Mouse (Mus musculus): Measurements from ENCODE around the gene Fut8. TPM values are rescaled to one million over a fixed set of nuclear protein-coding genes. Genes with fewer than 3 reads are reported as not detected.

The Fut8 gene
- polyA plus RNA-seq, 1 experiment from 2014 or later = 32.4 TPM

DNA sequence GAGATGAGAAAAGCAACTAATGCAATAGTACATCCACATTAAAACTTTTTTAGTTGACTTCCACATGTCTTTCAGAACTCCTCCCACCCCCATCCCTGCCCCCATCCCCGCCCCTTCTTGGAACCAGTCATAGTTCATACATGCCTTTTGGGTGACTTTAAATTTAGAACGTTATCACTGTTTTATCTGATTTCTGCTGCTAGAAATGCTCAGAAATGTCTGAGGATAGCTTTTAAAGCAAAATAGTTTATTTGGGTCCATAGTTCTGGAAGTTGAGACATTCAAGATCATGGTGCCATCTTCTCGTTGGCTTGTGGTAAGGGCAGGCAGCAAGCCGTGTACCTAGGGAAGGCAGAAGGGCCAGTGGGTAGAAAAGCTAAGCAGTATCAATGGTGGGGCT lies 34.8 kb upstream of the Fut8 start:
- no peaks in the 10 kb centered on the region for H3K9me3 ChIP-seq
- no peaks in the 10 kb centered on the region for H3K36me3 ChIP-seq
- ATAC-seq (ENCODE audit: insufficient number of reproducible peaks, insufficient read depth, low FRiP score, low TSS enrichment) = no peak
- no peak overlapping the region for H3K4me2 ChIP-seq (replicated peaks)
- H3K9ac ChIP-seq = no peak overlapping the region
- no peaks in the 10 kb centered on the region for H3K27me3 ChIP-seq
- H3K27ac ChIP-seq = no peak overlapping the region
- H3K4me1 ChIP-seq = no peaks in the 10 kb centered on the region
- WGBS = 86% methylated on average over 4 of the region's 4 CpGs
- no peak overlapping the region for H3K4me3 ChIP-seq

DNA sequence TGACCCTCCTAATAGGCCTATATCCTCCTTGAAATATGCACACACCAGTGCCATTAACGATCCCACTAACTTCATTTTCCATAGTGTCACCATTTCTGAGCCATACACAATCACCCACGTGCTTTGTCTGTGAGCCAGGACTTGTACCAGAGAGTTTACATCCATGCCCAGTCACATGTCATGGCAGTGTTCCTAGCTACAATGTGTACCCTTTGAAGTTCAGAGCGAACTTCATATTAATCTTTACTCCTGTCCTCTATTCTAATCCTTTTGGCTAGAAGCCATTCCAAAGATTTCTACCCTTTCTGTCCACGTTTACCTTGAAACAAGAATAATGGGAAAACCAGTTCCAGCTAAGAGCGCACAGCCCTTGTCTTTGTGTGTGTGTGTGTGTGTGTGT lies 31.1 kb upstream of the Fut8 start:
- no peak overlapping the region for H3K9ac ChIP-seq
- H3K27ac ChIP-seq = no peak overlapping the region
- H3K4me2 ChIP-seq (replicated peaks) = no peak overlapping the region
- no peak for ATAC-seq (ENCODE audit: insufficient number of reproducible peaks, insufficient read depth, low FRiP score, low TSS enrichment)
- no peaks in the 10 kb centered on the region for H3K27me3 ChIP-seq
- no peaks in the 10 kb centered on the region for H3K36me3 ChIP-seq
- no peaks in the 10 kb centered on the region for H3K9me3 ChIP-seq
- WGBS = 85% methylated on average over 5 of the region's 5 CpGs
- H3K4me1 ChIP-seq = no peaks in the 10 kb centered on the region
- no peak overlapping the region for H3K4me3 ChIP-seq

DNA sequence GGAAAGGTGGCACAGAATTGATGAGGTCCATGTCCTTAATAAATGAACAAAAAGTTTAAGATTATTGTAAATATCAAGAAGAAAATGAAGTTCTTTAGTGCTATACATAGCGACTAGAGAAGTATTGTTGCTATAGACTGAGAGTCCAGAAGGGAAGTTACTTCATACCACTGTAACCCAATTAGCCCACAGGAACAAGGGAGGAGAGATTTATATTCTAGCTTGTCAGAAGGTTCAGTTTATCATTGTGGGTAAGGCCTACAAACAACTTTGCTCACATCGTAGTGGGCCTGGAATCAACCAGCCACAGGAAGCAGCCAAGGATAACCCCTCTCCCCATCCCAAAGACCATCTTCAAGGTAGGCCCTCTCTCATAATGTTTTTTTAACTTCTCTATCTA lies 29.9 kb upstream of the Fut8 start:
- ATAC-seq (ENCODE audit: insufficient number of reproducible peaks, insufficient read depth, low FRiP score, low TSS enrichment) = no peak
- Histone ChIP-seq H3K27me3 (no peaks in the 10 kb centered on the region), H3K4me2 (replicated peaks) (no peak overlapping the region), H3K36me3 (no peaks in the 10 kb centered on the region), H3K27ac (no peak overlapping the region), H3K4me3 (no peak overlapping the region), H3K4me1 (no peaks in the 10 kb centered on the region), H3K9ac (no peak overlapping the region), H3K9me3 (no peaks in the 10 kb centered on the region)
- 96% methylated on average over 2 of the region's 2 CpGs for WGBS

DNA sequence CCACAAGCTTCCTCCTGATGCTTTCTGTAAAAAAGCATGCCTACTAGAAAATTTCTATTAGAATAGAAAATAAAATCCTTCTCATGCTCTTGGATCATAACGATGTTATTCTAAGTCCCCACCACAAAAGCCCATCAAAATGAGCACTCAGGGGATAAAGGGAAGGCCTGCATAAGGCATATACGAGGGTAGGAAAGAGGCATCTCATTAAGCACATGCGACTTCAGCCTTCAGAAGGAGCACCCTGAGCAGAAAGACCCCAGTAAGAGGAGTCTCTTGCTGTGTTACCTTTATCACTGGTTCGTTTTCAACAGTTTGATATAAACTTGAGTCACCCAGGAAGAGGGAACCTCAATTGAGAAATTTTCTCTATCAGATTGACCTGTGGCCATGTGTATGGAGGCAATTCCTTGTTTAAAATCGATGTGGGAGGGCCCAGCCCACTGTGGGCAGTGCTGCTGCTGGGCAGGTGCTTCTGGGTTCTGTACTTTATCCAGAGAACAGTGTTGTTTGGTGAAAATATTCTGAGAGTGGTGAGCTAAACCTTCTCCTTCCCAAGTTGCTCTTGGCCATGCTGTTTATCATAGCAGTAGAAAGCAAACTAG lies 29.2 kb upstream of the Fut8 start:
- Histone ChIP-seq H3K4me2 (replicated peaks) (no peak overlapping the region), H3K36me3 (no peaks in the 10 kb centered on the region), H3K9ac (no peak overlapping the region), H3K4me1 (no peaks in the 10 kb centered on the region), H3K27me3 (no peaks in the 10 kb centered on the region), H3K4me3 (no peak overlapping the region), H3K27ac (no peak overlapping the region), H3K9me3 (no peaks in the 10 kb centered on the region)
- WGBS = 74% methylated on average over 5 of the region's 5 CpGs
- ATAC-seq (ENCODE audit: insufficient number of reproducible peaks, insufficient read depth, low FRiP score, low TSS enrichment) = no peak

DNA sequence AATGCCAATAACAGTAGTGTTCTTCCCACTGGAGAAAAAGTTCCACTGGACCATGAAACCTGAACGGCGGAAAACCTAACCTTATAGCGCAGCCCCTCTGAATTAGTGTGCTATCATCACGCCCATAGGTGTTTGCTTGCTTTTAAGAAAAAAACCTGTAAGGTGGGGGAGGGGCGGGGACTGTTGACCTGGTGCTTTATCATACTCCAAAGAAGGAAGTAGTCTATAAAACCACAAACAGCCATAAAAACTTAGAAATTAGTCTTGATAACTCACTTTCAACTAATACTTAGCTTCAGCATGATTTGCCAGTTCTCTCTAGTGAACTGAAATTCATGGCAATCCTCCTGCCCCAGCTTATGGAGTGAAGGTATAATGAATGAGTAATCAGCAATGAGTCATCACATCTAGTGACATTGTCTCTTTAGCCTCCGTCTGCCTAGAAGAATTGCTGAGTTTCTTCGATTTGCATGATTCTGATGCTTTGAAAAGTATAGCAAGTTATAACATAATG lies 26.2 kb upstream of the Fut8 start:
- 84% methylated on average over 7 of the region's 7 CpGs for WGBS
- Histone ChIP-seq H3K4me1 (no peaks in the 10 kb centered on the region), H3K27me3 (no peaks in the 10 kb centered on the region), H3K9me3 (no peaks in the 10 kb centered on the region), H3K4me3 (no peak overlapping the region), H3K9ac (no peak overlapping the region), H3K27ac (no peak overlapping the region), H3K36me3 (no peaks in the 10 kb centered on the region), H3K4me2 (replicated peaks) (no peak overlapping the region)
- no peak for ATAC-seq (ENCODE audit: insufficient number of reproducible peaks, insufficient read depth, low FRiP score, low TSS enrichment)

DNA sequence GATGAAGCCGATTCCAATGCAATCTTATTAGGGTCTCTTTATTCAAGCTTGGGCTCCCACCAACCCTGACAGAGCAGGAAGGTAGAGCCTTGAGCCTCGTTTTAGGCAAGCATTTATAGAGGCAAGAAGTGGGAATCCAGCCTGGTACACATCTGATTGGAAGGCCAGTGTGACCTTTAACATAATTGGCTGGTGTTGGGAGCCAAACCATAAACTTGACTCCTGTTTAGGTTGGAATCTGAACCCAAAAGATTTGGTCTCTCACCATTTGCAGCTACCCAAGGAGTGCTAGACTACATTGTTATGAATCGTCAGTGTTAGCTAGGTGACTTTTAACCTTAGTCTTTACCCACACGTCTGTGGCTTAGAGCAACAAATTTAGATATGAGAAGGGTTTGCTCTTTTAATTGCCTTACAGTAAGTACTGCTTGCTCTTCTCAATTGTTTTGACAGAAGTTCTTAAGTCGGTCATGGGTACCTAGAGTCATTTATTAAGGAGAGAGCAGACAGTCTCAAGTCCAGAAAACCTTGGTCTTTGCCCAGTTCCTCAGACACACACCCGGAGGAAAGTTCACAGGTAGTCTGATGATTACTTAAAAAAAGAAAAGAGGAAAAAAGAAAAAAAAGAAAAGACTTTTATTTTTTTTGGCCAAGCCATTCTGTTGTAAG lies 23.9 kb upstream of the Fut8 start:
- Histone ChIP-seq H3K27ac (no peak overlapping the region), H3K4me1 (no peaks in the 10 kb centered on the region), H3K36me3 (no peaks in the 10 kb centered on the region), H3K9ac (no peak overlapping the region), H3K4me2 (replicated peaks) (no peak overlapping the region), H3K27me3 (no peaks in the 10 kb centered on the region), H3K4me3 (no peak overlapping the region), H3K9me3 (no peaks in the 10 kb centered on the region)
- no peak for ATAC-seq (ENCODE audit: insufficient number of reproducible peaks, insufficient read depth, low FRiP score, low TSS enrichment)
- WGBS = 73% methylated on average over 6 of the region's 6 CpGs

DNA sequence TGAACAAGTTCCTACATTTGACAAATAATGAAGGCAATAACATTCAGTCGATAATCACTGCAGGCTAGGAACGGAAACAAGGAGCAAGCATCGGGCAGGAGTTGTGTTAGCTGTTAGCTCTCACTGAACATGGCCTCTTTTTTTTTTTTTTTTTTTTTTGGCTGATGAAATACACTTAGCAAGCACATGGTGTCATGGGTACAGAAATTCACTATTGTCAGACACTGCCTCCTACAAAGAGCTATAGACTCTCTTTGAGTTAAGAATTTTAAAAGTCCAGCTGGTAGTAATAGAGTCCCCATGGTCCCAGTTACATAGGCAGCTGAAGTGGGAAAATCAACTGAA lies 23.4 kb upstream of the Fut8 start:
- ATAC-seq (ENCODE audit: insufficient number of reproducible peaks, insufficient read depth, low FRiP score, low TSS enrichment) = no peak
- WGBS = 83% methylated on average over 3 of the region's 3 CpGs

DNA sequence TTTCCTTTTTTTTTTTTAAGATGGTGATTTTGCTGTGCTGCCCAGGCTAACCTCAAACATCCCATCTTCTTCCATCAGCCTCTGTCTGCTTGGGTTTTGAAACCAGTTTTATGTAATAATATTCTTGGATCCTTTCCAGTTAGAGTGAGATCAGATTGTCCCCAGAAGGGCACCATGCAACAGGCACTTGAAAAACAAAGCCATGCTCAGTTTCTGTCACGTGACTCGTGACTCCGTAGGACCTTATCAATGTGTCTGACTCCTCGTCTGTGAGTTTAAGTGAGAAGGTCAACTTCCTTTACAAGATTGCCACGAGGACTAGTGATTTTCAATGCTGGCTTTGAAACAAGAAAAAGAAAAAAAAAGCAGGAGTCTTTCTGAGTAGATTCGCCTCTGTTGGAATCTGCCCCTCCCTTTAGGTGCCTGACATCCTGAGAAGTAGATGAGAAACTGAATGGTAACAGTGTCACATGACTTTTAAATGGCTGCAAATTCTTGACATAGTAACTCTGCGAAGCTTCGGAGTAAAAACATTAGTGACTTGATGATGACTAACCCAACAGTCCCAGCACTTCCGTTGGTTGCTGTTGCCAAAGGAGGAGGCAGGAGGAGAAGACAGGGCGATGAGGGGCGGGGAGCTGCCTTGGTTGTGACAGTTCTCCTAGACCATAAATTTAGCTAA lies 21.3 kb upstream of the Fut8 start:
- Histone ChIP-seq H3K36me3 (no peaks in the 10 kb centered on the region), H3K4me3 (no peak overlapping the region), H3K4me2 (replicated peaks) (no peak overlapping the region), H3K4me1 (no peaks in the 10 kb centered on the region), H3K9me3 (no peaks in the 10 kb centered on the region), H3K9ac (no peak overlapping the region), H3K27me3 (no peaks in the 10 kb centered on the region), H3K27ac (no peak overlapping the region)
- 72% methylated on average over 11 of the region's 11 CpGs for WGBS
- ATAC-seq (ENCODE audit: insufficient number of reproducible peaks, insufficient read depth, low FRiP score, low TSS enrichment) = no peak

More for the DNA sequence above, 23.4 kb upstream of the Fut8 start:
- H3K4me3 ChIP-seq = no peak overlapping the region
- no peaks in the 10 kb centered on the region for H3K27me3 ChIP-seq
- no peaks in the 10 kb centered on the region for H3K9me3 ChIP-seq
- no peaks in the 10 kb centered on the region for H3K36me3 ChIP-seq
- no peak overlapping the region for H3K27ac ChIP-seq
- H3K4me1 ChIP-seq = no peaks in the 10 kb centered on the region
- no peak overlapping the region for H3K4me2 ChIP-seq (replicated peaks)
- no peak overlapping the region for H3K9ac ChIP-seq

DNA sequence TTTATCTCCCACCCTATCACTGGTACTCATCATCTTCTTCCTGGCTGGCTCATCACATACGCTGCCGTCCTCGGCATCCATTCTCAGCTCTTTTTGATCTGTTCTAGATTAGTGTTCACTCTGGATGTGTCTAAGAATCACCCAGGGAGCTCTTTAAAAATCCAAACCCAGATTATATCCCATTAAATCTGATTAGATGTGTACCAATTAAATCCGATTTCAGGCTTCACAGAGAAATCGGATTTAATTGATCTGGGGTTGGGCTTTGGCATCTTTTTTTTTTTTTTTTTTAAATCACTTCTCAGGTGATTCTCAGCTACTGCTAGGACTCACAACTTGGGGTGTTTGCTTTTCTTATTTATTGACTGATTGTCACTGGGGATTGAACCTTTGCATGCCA lies 17.3 kb upstream of the Fut8 start:
- Histone ChIP-seq H3K27ac (no peak overlapping the region), H3K4me3 (no peak overlapping the region), H3K9me3 (no peaks in the 10 kb centered on the region), H3K9ac (no peak overlapping the region), H3K4me2 (replicated peaks) (no peak overlapping the region), H3K4me1 (no peaks in the 10 kb centered on the region), H3K27me3 (no peaks in the 10 kb centered on the region), H3K36me3 (no peaks in the 10 kb centered on the region)
- no peak for ATAC-seq (ENCODE audit: insufficient number of reproducible peaks, insufficient read depth, low FRiP score, low TSS enrichment)
- 68% methylated on average over 5 of the region's 5 CpGs for WGBS

DNA sequence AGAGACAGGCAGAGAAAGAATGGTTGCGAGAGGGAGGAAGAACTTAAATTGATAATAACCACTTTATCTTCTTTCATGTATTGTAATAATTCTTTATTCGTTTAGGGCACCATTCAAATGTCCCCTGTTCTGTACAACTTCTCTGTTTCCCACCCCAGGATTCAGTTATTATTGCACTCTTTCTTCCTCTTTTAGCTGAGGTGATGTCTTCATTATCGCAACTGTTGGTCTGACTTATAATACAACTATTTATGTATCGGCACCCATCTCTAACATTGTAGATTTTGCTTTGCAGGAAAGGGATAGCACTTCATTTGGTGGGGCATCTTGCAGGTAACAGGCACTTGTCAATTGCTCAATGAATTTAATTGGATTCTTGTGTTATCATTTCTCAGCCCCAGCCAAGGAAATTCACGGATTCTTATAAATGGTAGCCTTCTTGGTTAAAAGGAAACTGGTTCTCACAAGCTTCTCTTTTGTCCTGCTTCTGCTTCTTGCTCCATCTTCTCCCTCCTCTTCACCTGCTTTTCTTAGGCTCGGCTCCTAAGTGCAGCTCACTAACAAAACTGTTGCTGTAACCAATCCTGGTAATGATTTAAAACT lies 15.6 kb upstream of the Fut8 start:
- WGBS = 86% methylated on average over 6 of the region's 6 CpGs
- no peak overlapping the region for H3K9ac ChIP-seq
- no peaks in the 10 kb centered on the region for H3K4me1 ChIP-seq
- no peak for ATAC-seq (ENCODE audit: insufficient number of reproducible peaks, insufficient read depth, low FRiP score, low TSS enrichment)
- no peak overlapping the region for H3K4me3 ChIP-seq
- no peak overlapping the region for H3K4me2 ChIP-seq (replicated peaks)
- H3K36me3 ChIP-seq = no peaks in the 10 kb centered on the region
- H3K9me3 ChIP-seq = no peaks in the 10 kb centered on the region
- H3K27ac ChIP-seq = no peak overlapping the region
- no peaks in the 10 kb centered on the region for H3K27me3 ChIP-seq

DNA sequence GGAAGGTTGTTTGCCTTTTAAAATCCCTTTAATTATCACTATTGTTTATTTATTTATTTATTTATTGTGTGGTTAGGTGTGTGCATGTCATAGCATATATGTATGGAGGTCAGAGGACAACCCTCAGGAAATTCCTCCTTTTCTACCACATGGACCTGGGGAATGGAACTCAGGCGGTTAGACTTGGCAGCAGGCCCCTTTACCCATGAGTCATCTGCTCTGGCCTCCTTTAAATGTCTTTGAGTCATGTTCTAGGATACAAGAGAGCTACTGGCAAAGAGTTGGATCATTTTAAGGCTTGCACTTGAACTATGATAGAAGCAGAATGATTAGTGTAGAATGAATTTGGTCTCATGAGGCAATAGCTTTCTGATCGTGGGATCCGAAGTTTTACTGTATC lies 14.3 kb upstream of the Fut8 start:
- Histone ChIP-seq H3K4me2 (replicated peaks) (no peak overlapping the region), H3K4me3 (no peak overlapping the region), H3K4me1 (no peaks in the 10 kb centered on the region), H3K27ac (no peak overlapping the region), H3K27me3 (no peaks in the 10 kb centered on the region), H3K36me3 (no peaks in the 10 kb centered on the region), H3K9me3 (no peaks in the 10 kb centered on the region), H3K9ac (no peak overlapping the region)
- ATAC-seq (ENCODE audit: insufficient number of reproducible peaks, insufficient read depth, low FRiP score, low TSS enrichment) = no peak
- WGBS = 93% methylated on average over 3 of the region's 3 CpGs

DNA sequence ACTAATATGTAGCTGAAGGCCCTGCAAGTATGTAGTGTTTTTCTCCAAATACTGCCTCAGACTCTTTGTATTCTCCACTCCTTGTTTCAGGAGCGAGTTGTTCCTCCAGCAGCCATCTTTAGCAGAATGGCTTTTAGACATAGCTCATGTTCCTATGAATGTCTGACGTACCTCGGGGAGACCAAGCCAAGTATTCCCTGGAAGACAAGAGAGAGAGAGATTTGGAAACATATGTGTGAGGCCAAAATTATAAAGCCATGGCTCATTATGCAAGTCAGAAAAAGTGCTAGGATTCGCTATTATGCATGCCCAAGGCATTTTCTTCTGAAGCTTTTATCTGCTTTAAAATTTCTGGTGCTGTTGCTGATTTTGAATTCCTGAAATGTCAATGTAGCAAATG lies 13.8 kb upstream of the Fut8 start:
- Histone ChIP-seq H3K36me3 (no peaks in the 10 kb centered on the region), H3K9ac (no peak overlapping the region), H3K4me2 (replicated peaks) (no peak overlapping the region), H3K9me3 (no peaks in the 10 kb centered on the region), H3K27ac (no peak overlapping the region), H3K4me3 (no peak overlapping the region), H3K27me3 (no peaks in the 10 kb centered on the region), H3K4me1 (no peaks in the 10 kb centered on the region)
- no peak for ATAC-seq (ENCODE audit: insufficient number of reproducible peaks, insufficient read depth, low FRiP score, low TSS enrichment)
- 83% methylated on average over 4 of the region's 4 CpGs for WGBS
